Mouse (Mus musculus): ENCODE measurements at regions not wholly inside any gene's neighbourhood (a gene's known extent, or its start where the extent isn't known, plus 50 kb on each side); places are given as distances from the start of the nearest gene placed in this dataset.
A peak's percentile ranks its signal among the peaks of the same experiment; 100 is the strongest.

GRCm38 (mm10) chr12:29257735-29258547 is 270.2 kb upstream of the Myt1l start:
- Histone ChIP-seq H3K9me3 (no peaks in the 10 kb centered on the region), H3K9ac (no peak overlapping the region), H3K36me3 (no peaks in the 10 kb centered on the region), H3K4me3 (no peak overlapping the region), H3K4me2 (replicated peaks) (peak overlapping the region; percentile 25), H3K27ac (peak overlapping the region; percentile 68), H3K4me1 (peaks cover 25% of the 10 kb centered on the region), H3K27me3 (replicated peaks) (no peaks in the 10 kb centered on the region)
- ATAC-seq (ENCODE audit: low FRiP score, low read depth): peak; percentile 70
- whole genome bisulfite sequencing: 26% methylated on average over 16 of the region's 16 CpGs

GRCm38 (mm10) chr12:29258548-29258874 is 269.7 kb upstream of the Myt1l start:
- Histone ChIP-seq H3K27ac (peak overlapping the region; percentile 68), H3K9ac (no peak overlapping the region), H3K4me3 (no peak overlapping the region), H3K9me3 (no peaks in the 10 kb centered on the region), H3K4me1 (peaks cover 25% of the 10 kb centered on the region), H3K4me2 (replicated peaks) (peak overlapping the region; percentile 25), H3K27me3 (replicated peaks) (no peaks in the 10 kb centered on the region), H3K36me3 (no peaks in the 10 kb centered on the region)
- peak; percentile 41 for ATAC-seq (ENCODE audit: low FRiP score, low read depth)

- whole genome bisulfite sequencing: 74% methylated on average over 7 of the region's 7 CpGs
- ATAC-seq (ENCODE audit: low FRiP score, low read depth): no peak
- H3K27ac ChIP-seq: no peak overlapping the region
These were observed 269.2 kb upstream of the Myt1l start for GRCm38 (mm10) chr12:29258966-29259365.

GRCm38 (mm10) chr12:29274166-29274565 is 254.0 kb upstream of the Myt1l start:
- no peak overlapping the region for H3K4me2 ChIP-seq (replicated peaks)
- no peak overlapping the region for H3K27ac ChIP-seq
- H3K4me1 ChIP-seq: no peaks in the 10 kb centered on the region
- no peak overlapping the region for H3K4me3 ChIP-seq
- no peaks in the 10 kb centered on the region for H3K27me3 ChIP-seq (replicated peaks)
- no peaks in the 10 kb centered on the region for H3K36me3 ChIP-seq
- no peak for ATAC-seq (ENCODE audit: low FRiP score, low read depth)
- WGBS: 94% methylated on average over 4 of the region's 4 CpGs
- no peak overlapping the region for H3K9ac ChIP-seq
- H3K9me3 ChIP-seq: no peaks in the 10 kb centered on the region

More at GRCm38 (mm10) chr12:29258966-29259365, 269.2 kb upstream of the Myt1l start:
- no peak overlapping the region for H3K4me3 ChIP-seq
- H3K4me2 ChIP-seq (replicated peaks): no peak overlapping the region
- H3K27me3 ChIP-seq (replicated peaks): no peaks in the 10 kb centered on the region
- no peaks in the 10 kb centered on the region for H3K9me3 ChIP-seq
- peaks cover 25% of the 10 kb centered on the region for H3K4me1 ChIP-seq
- H3K9ac ChIP-seq: no peak overlapping the region
- H3K36me3 ChIP-seq: no peaks in the 10 kb centered on the region

- Histone ChIP-seq H3K4me1 (peaks cover 14% of the 10 kb centered on the region), H3K36me3 (no peaks in the 10 kb centered on the region), H3K4me2 (replicated peaks) (no peak overlapping the region), H3K9ac (no peak overlapping the region), H3K4me3 (no peak overlapping the region), H3K27me3 (replicated peaks) (no peaks in the 10 kb centered on the region), H3K27ac (no peak overlapping the region), H3K9me3 (no peaks in the 10 kb centered on the region)
- 85% methylated on average over 4 of the region's 4 CpGs for WGBS
- ATAC-seq (ENCODE audit: low FRiP score, low read depth): no peak
These were observed 252.5 kb upstream of the Myt1l start for GRCm38 (mm10) chr12:29275676-29276075.

- H3K27me3 ChIP-seq (replicated peaks): no peaks in the 10 kb centered on the region
- peak; percentile 3; the same call in 1 of the 2 replicates for ATAC-seq (ENCODE audit: low FRiP score, low read depth)
- 5% methylated on average over 13 of the region's 13 CpGs for WGBS
- H3K4me2 ChIP-seq (replicated peaks): peak overlapping the region; percentile 50
- no peaks in the 10 kb centered on the region for H3K36me3 ChIP-seq
- peak overlapping the region; percentile 89 for H3K27ac ChIP-seq
- peaks cover 21% of the 10 kb centered on the region for H3K4me1 ChIP-seq
- peak overlapping the region; percentile 33; the same call in 1 of the 2 replicates for H3K9ac ChIP-seq
- no peak overlapping the region for H3K4me3 ChIP-seq
- H3K9me3 ChIP-seq: no peaks in the 10 kb centered on the region
These were observed 248.5 kb upstream of the Myt1l start for GRCm38 (mm10) chr12:29279631-29280080.

GRCm38 (mm10) chr12:29280081-29280788 is 247.9 kb upstream of the Myt1l start:
- 2% methylated on average over 9 of the region's 9 CpGs for WGBS
- Histone ChIP-seq H3K27me3 (replicated peaks) (no peaks in the 10 kb centered on the region), H3K4me2 (replicated peaks) (peak overlapping the region; percentile 50), H3K4me3 (no peak overlapping the region), H3K9me3 (no peaks in the 10 kb centered on the region), H3K27ac (peak overlapping the region; percentile 89), H3K4me1 (peaks cover 21% of the 10 kb centered on the region), H3K9ac (peak overlapping the region; percentile 33; the same call in 1 of the 2 replicates), H3K36me3 (no peaks in the 10 kb centered on the region)
- ATAC-seq (ENCODE audit: low FRiP score, low read depth): peak; percentile 79

- Histone ChIP-seq H3K4me2 (replicated peaks) (peak overlapping the region; percentile 50), H3K36me3 (no peaks in the 10 kb centered on the region), H3K27ac (peak overlapping the region; percentile 89), H3K9ac (0 out of 2 replicates have a peak overlapping the region, but pooled peaks have one; percentile 35), H3K9me3 (no peaks in the 10 kb centered on the region), H3K4me1 (peaks cover 21% of the 10 kb centered on the region), H3K4me3 (no peak overlapping the region), H3K27me3 (replicated peaks) (no peaks in the 10 kb centered on the region)
- peak; percentile 28; the same call in 1 of the 2 replicates for ATAC-seq (ENCODE audit: low FRiP score, low read depth)
- 61% methylated on average over 17 of the region's 17 CpGs for WGBS
These were observed 247.1 kb upstream of the Myt1l start for GRCm38 (mm10) chr12:29280861-29281630.

- Histone ChIP-seq H3K9me3 (no peaks in the 10 kb centered on the region), H3K27ac (no peak overlapping the region), H3K36me3 (no peaks in the 10 kb centered on the region), H3K4me1 (peaks cover 7% of the 10 kb centered on the region), H3K9ac (no peak overlapping the region), H3K4me2 (replicated peaks) (no peak overlapping the region), H3K27me3 (replicated peaks) (no peaks in the 10 kb centered on the region), H3K4me3 (no peak overlapping the region)
- ATAC-seq (ENCODE audit: low FRiP score, low read depth): no peak
- WGBS: 93% methylated on average over 2 of the region's 2 CpGs
These were observed 239.4 kb upstream of the Myt1l start for GRCm38 (mm10) chr12:29288801-29289200.

DNA sequence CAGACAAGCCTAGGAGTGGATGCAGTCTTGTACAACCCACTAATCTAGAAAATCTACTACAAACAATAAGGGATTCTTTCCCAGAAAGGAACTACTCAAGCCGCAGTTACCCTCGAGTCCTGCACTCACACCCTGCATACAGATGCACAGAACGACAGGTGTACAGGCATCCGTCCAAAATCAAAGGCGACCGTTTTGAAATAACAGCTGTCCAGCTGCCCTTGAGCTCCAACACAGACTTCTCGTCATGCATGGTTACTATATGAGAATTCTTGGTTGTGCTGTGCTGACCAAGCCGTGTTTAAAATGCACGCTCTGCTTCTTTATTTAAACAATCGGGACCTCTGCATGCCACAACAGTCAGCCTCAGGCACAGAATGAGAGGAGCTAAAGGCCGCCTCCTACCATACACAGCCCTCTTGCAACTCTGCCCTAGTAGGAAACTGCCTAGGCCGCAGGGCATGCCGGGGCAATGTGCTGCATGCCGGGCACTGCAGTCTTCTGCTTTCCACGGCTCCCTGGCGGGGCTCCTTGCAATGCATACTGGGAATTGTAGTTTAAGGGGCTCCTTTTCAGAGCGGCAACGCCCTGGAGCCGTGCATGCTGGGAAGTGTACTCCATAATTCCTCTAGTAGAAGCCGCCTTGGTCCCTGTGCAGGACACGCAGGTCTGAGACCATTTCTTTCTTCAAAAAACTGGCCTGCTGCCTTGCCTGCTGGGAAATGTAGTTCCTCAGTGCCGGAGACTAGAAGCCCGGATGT is 237.4 kb upstream of the Myt1l start:
- H3K4me1 ChIP-seq: peaks cover 7% of the 10 kb centered on the region
- H3K27me3 ChIP-seq (replicated peaks): no peaks in the 10 kb centered on the region
- peak overlapping the region; percentile 44 for H3K9ac ChIP-seq
- H3K4me3 ChIP-seq: peak overlapping the region; percentile 24; the same call in 1 of the 2 replicates
- peak overlapping the region; percentile 53 for H3K4me2 ChIP-seq (replicated peaks)
- ATAC-seq (ENCODE audit: low FRiP score, low read depth): peak; percentile 99
- no peaks in the 10 kb centered on the region for H3K9me3 ChIP-seq
- H3K27ac ChIP-seq: peak overlapping the region; percentile 62; the same call in 1 of the 2 replicates
- no peaks in the 10 kb centered on the region for H3K36me3 ChIP-seq
- 14% methylated on average over 23 of the region's 23 CpGs for WGBS

DNA sequence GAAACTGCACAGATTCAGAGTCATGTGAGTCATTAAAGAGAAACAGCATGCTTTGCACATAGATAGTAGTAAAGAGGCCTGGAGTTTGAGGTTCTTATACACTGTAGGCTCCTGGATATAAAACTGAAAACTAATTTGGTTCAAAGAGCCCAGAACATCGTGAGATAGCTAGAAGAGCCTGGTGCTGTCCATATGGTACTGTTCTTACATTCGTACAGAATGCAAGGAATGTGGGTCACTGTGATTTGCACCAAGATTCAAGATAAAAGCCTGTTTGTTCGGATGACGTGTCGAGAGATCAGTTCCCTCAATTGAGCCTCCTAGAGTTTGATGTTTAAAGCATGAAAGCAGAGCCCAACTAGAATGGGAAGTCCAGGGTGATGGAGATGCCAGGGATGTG is 230.2 kb upstream of the Myt1l start:
- Histone ChIP-seq H3K9me3 (no peaks in the 10 kb centered on the region), H3K36me3 (no peaks in the 10 kb centered on the region), H3K4me2 (replicated peaks) (no peak overlapping the region), H3K4me1 (no peaks in the 10 kb centered on the region), H3K27me3 (replicated peaks) (no peaks in the 10 kb centered on the region), H3K27ac (no peak overlapping the region), H3K4me3 (no peak overlapping the region), H3K9ac (no peak overlapping the region)
- 85% methylated on average over 5 of the region's 5 CpGs for WGBS
- no peak for ATAC-seq (ENCODE audit: low FRiP score, low read depth)
